ENCODE assay signal across 8 mouse cellular contexts in genomic region chr9:43127101-43127787, GRCm38 (mm10). TPM values are rescaled to one million over a fixed set of nuclear protein-coding genes. Genes with fewer than 3 reads are reported as not detected.
DNase-seq lines count a peak whose midpoint lies in the region; ATAC-seq and TF ChIP-seq lines count a peak whose summit lies in the region.
"Had no signal": no experiment of that assay in that cellular context is flagged by ENCODE, and none has a peak within 500 bp of the region (broad histone marks: within the 10 kb centered on the region; RNA-seq: fewer than 3 reads in every experiment).

No protein-coding gene starts in this region.

- ATAC-seq in stomach, postnatal 0 days (ENCODE audit: low FRiP score, low TSS enrichment), result peak; percentile 55
- ATAC-seq: midbrain, embryonic 16.5 days had no signal

- H3K27ac ChIP-seq in stomach, postnatal 0 days (replicated peaks), result peak overlapping the region; percentile 65

- DNase-seq in right cerebral cortex, adult 18-20 months, result peak; percentile 45
- DNase-seq in right cerebral cortex, postnatal 36 days (ENCODE audit: low spot score in 2 of 2), result no peak
- peak; percentile 32 for DNase-seq in gastrocnemius, postnatal 10 days
- DNase-seq in kidney, postnatal 10 days, result peak; percentile 54
- no peak for DNase-seq in stomach, postnatal 0 days (ENCODE audit: low spot score)
- DNase-seq in embryo, embryonic 11 days, result no peak
- DNase-seq in c-Kit-positive CD71-positive TER-119-positive erythroid progenitor cells, embryonic 14.5 days (ENCODE audit: low spot score), result no peak

- WGBS in stomach, postnatal 0 days, result 50% methylated on average over 10 of the region's 10 CpGs

- no peaks in the 10 kb centered on the region for H3K36me3 ChIP-seq in stomach, postnatal 0 days (ENCODE audit: control insufficient read depth, insufficient read depth, low read length)

- TF ChIP-seq CTCF in stomach, postnatal 0 days (IDR thresholded peaks at IDR 0.05; ENCODE audit: low read depth), result no peak

- no peaks in the 10 kb centered on the region for H3K27me3 ChIP-seq in stomach, postnatal 0 days (ENCODE audit: control insufficient read depth, insufficient read depth, low read length)

- H3K9me3 ChIP-seq in stomach, postnatal 0 days (ENCODE audit: control insufficient read depth, low read length), result no peaks in the 10 kb centered on the region

- no peak overlapping the region for H3K9ac ChIP-seq in stomach, postnatal 0 days (ENCODE audit: low read length)

- H3K4me3 ChIP-seq in stomach, postnatal 0 days (ENCODE audit: low read depth, low read length), result no peak overlapping the region

- TF ChIP-seq EP300 in stomach, postnatal 0 days (optimal IDR thresholded peaks at IDR 0.05), result no peak

- H3K4me2 ChIP-seq in stomach, postnatal 0 days (replicated peaks; ENCODE audit: low read depth), result no peak overlapping the region

- 0 out of 2 replicates have a peak, but pooled peaks cover 2% of the 10 kb centered on the region for H3K4me1 ChIP-seq in stomach, postnatal 0 days (replicated peaks; ENCODE audit: control insufficient read depth, insufficient read depth)

RNA-seq across cellular contexts. Expression of gene Tmem136, which starts 10.9 kb away (rescaled TPM):
- 1 to 10 TPM; 1.3 to 3.0 TPM for total RNA-seq in gastrocnemius, postnatal 10 days (2021)
- 1.8 and 2.1 TPM in 2 replicates for polyA plus RNA-seq in stomach, postnatal 0 days (2015; fragmentation: Nextera tagmentation; extraction: Ambion mirVana)

RNA-seq across cellular contexts. Expression of gene Arhgef12, which starts 20.2 kb away (rescaled TPM):
- total RNA-seq in gastrocnemius, postnatal 10 days (2021), result 10 to 100 TPM; 49.6 to 54.5 TPM
- 6.6 and 6.8 TPM in 2 replicates for polyA plus RNA-seq in stomach, postnatal 0 days (2015; fragmentation: Nextera tagmentation; extraction: Ambion mirVana)

Comparison
In these comparisons a context has a peak if more than half of its experiments do, and no peak if none do; other contexts are left out.
1. DNase-seq: peak in right cerebral cortex, adult 18-20 months (single experiment), gastrocnemius, postnatal 10 days (single experiment) and kidney, postnatal 10 days (single experiment); none in right cerebral cortex, postnatal 36 days (0 of 2), stomach, postnatal 0 days (single experiment), embryo, embryonic 11 days (single experiment) and c-Kit-positive CD71-positive TER-119-positive erythroid progenitor cells, embryonic 14.5 days (single experiment).